Mouse (Mus musculus) right cerebral cortex, postnatal 25 days (tissue): Measurements from ENCODE around the gene Gadd45b.

ENCODE experiments used
- DNase-seq: peaks from one replicate; pipeline ENCODE4 v3.0.0; 2022

Gadd45b gene

GRCm38 (mm10) chr10:80911354-80911753 lies 18.5 kb upstream of the Gadd45b start:
- DNase-seq = no peak

DNA sequence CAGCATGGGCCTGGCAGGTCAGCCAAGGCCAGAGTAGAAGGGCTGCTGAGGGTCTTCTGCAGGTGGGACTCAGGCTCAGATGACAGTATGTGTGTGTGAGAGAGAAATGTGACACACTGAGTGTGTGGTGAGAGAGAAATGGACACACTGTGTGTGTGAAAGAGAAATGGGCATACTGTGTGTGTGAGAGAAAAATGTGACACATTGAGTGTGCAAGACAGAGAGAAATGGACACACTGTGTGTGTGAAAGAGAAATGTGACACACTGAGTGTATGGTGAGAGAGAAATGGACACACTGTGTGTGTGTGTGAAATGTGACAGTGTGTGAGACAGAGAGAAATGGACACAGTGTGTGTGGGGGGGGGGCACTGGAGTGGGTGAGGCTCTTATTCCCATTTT lies 18.0 kb upstream of the Gadd45b start:
- DNase-seq = no peak

- DNase-seq = no peak
Measured at GRCm38 (mm10) chr10:80913364-80914011, 16.4 kb upstream of the Gadd45b start.

- DNase-seq = no peak
Measured at GRCm38 (mm10) chr10:80914253-80914656, 15.6 kb upstream of the Gadd45b start.

DNA sequence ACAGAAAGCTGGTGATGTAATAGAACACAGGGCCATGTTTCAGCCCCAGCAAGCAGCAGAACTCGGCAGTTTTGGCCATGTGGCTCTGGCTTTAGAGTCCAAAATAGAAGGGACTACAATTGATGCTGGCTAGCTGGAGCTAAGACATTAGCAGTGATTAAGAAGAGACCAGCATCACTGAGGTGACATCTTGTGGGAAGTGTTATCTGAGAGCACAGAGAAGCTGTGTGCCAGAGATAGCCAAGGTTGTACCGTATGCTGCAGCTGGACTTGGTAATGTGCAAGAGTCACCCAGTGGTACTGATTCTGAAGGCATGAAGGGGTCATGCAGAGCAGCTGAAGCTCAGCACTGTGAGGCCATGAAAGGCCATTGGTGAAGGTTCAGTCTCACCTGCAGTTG lies 14.6 kb upstream of the Gadd45b start:
- DNase-seq = no peak

DNA sequence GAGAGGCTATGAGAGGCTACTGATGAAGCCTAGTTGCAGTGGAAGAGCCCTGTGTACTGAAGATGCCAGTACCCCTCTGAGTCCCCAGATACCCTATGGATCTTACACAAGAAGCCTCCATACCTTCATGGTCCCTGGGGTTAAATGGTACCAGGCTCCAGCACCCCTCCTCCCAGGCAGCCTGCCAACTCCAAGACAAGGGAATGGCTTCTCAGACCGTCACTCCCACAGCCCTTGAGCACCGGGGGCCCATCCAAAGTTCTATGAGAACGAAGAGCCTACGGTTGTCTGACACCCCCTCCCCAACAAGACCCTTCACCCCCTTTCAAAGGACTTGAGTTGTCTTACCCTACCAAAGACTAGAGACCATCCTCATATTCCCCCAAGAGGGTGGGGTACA lies 14.1 kb upstream of the Gadd45b start:
- no peak for DNase-seq

DNA sequence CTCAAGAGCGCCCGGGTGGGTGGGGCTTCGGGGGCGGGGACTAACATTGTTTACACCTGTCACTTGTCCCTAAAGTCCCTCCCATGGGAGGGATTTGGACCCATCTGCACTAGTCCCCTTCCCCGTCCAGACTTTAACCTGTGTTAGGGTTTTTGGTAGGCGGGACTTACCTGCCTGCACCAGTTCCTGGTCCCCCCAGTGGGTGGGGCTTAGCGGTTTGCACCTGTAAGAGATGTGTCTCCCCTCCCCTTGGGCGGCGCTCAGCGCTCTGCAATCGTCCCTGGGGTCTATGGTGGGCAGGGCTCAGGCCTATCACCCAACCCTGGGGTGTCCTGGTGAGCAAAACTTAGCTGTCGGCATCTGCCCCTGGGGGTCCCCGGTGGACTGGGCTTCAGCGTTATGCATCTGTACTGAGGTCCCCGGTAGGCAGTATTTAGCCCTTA lies 12.5 kb upstream of the Gadd45b start:
- DNase-seq = no peak

GRCm38 (mm10) chr10:80917779-80918434 lies 12.0 kb upstream of the Gadd45b start, which contains the start of gene Lmnb2:
Gene Lmnb2 (minus strand): TSS chr10:80918245.
- DNase-seq = peak; percentile 85

DNA sequence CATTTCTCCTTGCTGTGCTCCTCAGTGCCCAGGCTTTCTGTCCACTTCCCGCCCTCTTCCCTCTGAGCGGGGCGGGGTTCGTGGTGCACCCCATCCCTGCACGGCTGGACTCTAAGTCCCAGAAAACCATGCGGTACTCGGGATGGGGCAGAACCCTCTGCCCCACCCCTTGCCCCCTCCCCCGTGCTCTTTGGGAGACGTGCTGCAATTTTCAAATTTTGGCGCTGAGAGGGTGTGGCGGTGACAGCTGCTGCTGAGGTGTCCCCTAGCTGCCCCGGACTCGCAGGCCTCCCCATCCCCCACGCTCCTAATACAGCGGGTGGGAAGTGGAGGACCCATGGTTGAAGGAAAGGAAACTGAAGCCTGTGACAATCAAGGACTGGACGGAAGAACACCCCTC lies 8.0 kb upstream of the Gadd45b start:
- no peak for DNase-seq

DNA sequence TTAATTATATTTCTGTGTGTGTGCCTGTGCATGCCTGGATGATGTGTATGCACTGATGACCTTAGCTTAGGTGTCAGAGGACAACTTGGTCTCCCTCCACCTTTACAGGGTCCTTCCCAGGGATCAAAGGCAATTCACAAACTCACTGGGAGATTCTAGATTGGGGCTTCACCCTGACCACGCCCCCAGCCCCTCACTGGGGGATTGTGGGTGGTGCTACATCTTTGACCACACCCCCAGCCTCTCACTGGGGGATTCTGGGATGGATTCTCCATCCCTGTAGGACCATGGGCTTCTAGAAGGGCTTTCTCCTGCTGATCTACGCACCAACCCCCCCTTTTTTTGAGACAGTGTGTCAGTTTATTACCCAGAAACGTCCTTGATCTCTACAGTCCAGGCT lies 4.4 kb upstream of the Gadd45b start:
- DNase-seq = no peak

GRCm38 (mm10) chr10:80928586-80929298 lies 1.1 kb upstream of the Gadd45b start:
- DNase-seq = peak; percentile 90

DNA sequence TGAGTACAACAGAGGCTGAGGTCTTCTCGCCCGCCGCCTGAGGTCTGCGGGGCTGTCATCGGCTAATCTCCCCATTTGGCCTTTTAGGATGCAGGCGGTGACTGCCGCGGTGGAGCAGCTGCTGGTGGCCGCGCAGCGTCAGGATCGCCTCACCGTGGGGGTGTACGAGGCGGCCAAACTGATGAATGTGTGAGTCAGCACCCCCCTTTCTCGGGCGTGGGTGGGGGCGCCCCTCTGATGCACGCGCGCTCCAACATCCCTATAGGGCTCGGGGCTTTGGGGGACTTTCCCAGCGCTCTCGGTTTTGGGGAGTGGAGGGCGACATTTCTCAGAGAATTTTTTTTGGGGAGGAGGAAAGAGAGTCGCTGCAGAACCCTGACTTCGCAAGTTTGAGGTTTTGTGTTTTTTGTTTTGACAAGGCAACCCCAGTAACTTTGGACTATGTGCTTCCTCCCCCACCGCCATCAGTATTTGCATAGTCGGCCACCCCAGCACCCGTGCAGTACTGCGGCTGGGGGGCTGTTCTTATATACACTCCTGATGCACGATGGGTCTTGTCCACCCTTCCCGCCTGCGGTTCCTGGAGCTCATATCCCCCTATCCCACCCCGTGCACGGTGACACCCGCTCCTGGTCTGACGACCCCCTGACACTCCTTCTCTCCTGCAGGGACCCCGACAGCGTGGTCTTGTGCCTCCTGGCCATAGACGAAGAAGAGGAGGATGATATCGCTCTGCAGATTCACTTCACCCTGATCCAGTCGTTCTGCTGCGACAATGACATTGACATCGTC lies 684 bp downstream of the Gadd45b start:
- peak; percentile 62 for DNase-seq

DNA sequence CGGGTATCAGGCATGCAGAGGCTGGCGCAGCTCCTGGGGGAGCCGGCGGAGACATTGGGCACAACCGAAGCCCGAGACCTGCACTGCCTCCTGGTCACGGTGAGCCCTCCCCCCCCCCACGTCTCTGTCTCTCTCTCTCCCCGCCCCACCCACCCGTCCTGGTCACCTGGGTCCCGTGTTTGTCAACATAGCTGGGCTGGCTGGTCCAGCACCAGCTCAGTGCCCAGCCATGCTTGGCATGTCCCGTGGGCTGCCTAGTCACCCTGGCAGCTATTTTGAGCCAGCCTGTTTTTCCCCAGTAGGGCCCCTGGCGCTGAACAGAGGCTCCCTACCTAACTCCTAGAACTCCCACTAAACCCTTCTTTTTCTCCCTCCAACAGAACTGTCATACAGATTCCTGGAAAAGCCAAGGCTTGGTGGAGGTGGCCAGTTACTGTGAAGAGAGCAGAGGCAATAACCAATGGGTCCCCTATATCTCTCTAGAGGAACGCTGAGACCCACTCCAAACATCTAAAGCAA lies 1.3 kb downstream of the Gadd45b start:
- DNase-seq = no peak

DNA sequence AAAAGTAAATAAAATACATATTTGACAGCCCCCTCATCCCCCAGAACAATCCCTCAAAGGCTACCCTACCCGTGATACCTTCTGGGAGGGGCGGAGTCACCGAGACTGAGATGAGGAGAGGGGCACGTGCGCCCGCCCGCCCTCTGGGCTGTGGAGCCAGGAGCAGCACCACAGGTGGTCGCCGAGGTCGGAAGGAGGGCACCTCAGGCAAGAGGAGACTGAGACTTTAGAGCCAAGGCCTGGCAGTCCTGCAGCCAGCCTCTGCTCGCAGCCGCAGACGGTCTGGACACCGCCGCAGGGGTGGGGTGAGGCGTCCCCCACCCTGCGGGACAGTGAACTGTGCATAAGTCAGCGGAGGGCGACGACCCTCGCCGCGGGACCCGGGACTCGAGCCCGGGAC lies 1.8 kb downstream of the Gadd45b start:
- DNase-seq = no peak

GRCm38 (mm10) chr10:80932206-80932605 lies 2.3 kb downstream of the Gadd45b start:
- DNase-seq = no peak

DNA sequence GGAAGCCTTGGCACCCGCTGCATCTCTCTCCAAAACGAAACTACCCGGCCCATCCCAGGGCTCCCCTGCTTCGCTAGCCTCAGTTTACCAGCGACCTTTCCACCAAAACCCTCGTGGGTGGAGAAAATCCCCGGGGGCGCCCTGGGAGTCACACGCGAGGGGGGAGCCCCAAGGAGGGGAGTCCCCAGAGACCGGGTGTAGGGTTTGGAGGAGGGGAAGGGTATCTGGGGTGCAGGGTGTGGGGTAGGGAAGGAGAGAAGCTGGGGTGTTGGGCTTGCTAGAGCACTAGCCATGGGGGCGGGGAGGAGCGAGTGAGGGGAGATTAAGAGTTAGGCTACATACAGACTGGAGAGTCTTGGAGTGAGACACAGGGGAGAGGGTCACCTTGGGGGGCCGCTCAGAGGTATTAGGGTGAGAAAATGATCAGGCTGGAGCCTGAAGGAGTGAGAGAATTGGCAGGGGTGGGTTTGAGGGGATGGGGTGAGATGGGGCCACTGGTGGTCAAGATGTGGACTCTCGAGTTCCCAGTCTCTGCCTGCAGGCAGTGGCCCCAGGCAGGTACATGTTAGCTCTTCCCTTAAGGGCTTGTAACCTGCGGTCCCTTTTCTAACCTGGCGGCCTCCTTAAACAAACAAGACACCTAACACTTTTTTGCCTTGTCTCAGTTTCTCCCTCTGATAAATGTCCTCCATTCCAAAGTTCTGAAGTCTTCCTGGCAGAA lies 3.0 kb downstream of the Gadd45b start:
- no peak for DNase-seq

DNA sequence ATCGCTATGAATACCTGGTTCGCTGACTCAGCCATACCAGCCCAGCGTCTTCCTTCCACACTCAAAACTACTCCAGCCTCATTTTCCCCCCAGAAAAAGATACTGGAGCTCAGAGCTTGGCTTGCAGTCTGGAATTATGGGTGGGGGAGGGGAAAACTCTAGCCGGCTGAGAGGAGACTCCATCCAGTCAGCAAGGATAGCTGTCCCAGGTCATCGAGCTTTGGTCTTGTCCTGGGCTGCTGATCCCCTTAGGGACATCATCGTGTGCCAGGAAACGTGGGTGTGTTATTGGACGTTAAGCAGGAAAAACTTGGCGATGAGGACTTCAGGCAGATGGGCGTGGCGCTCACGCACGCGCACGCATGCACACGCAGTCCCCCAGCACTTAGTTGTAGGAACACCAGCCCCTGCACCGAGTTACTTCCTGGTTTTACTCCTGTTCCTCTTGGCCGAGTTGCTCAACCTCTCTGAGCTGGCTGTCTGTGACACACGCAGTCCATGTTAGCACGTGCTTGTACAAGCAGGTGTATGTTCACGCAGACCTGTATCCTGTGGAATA lies 3.6 kb downstream of the Gadd45b start:
- no peak for DNase-seq

DNA sequence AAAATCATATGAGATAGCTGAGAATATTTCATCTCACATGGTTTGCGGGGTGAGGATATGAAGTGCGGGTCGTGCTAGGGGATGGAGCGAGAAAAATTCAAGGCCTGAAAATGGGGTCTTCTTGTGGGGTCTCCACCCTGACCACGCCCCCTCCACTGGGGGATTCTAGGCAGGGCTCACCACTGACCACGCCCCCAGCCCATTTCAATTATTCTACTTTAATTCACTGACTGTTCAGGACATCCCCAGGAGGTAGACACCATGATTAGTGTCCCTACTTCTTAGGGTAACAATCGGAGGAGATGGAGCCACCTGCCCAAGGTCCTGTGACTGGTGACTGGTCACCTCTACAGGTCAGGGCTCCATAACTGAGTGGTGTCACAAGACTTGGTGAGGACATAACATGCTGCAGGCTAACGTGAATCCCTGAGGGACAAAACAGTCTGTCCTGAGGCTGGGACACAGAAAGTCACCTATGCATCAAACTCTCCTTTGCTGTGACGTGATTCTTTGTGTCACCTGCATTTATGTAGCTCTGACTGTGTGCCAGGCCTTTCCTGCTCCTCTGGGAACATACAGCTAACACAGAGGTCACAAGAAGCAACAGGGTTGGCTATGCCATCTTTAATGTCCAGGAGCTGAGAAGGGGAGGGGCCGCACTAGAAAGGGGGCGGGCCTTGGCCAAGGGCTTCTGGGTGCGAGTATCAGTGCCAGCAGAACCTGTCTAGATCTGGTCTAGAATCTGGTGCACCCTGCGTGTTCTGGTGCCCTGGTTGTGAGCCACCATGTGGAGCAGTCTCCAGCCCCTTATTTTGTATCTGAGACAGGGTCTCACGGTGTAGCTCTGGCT lies 4.5 kb downstream of the Gadd45b start:
- DNase-seq = no peak

GRCm38 (mm10) chr10:80935241-80935640 lies 5.4 kb downstream of the Gadd45b start:
- DNase-seq = no peak

- no peak for DNase-seq
Measured at GRCm38 (mm10) chr10:80935698-80936097, 5.8 kb downstream of the Gadd45b start.
